Mouse (Mus musculus) right cerebral cortex, postnatal 25 days (tissue): ENCODE data around the gene Mcoln1.
A peak's percentile ranks its signal among the peaks of the same experiment; 100 is the strongest.

ENCODE experiments used
- DNase-seq: peaks from one replicate; pipeline ENCODE4 v3.0.0; 2022

Mcoln1 gene

GRCm38 (mm10) chr8:3499751-3500150 lies 506 bp upstream of the Mcoln1 start:
- DNase-seq, result no peak

GRCm38 (mm10) chr8:3502217-3502616 lies 2.0 kb downstream of the Mcoln1 start:
- DNase-seq, result peak; percentile 40

DNA sequence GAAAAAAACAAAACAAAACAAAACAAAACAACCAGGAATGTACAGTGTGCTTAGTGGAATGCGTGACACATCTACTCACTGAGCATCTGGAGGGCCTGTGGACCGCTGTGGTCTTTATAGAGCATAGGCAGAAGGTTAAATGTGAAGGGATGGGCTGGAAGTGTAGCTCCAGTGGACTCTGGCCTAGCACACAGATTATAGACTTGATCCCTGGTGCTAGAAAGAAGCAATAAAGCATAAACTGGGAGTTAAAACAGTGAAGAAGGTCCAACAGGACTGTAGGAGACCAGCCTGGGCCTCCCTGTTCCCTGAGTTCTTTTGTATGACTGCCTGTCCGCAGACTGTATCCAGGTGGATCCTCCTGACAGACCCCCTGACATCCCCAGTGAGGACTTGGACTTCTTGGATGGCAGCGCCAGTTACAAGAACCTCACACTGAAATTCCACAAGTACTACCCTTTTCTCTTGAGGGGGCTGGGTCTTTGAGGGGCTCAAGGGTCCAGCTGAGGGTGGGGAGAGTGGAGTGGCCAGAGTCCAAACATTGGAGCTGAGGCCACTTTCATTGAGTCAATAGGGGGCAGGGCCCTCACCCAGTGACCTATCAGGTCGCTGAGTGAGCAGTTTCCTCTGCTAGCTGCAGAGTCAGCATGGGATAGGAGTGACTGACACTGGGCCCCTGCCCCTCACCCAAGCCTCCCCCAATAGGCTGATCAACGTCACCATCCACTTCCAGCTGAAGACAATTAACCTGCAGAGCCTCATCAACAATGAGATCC lies 7.9 kb downstream of the Mcoln1 start:
- no peak for DNase-seq

GRCm38 (mm10) chr8:3514681-3515247 lies 14.5 kb downstream of the Mcoln1 start:
- no peak for DNase-seq

- DNase-seq, result peak; percentile 90
These were observed 15.0 kb downstream of the Mcoln1 start, which contains the start of gene Pnpla6 for GRCm38 (mm10) chr8:3515260-3515671. Pnpla6 (plus strand) TSS chr8:3515384.

DNA sequence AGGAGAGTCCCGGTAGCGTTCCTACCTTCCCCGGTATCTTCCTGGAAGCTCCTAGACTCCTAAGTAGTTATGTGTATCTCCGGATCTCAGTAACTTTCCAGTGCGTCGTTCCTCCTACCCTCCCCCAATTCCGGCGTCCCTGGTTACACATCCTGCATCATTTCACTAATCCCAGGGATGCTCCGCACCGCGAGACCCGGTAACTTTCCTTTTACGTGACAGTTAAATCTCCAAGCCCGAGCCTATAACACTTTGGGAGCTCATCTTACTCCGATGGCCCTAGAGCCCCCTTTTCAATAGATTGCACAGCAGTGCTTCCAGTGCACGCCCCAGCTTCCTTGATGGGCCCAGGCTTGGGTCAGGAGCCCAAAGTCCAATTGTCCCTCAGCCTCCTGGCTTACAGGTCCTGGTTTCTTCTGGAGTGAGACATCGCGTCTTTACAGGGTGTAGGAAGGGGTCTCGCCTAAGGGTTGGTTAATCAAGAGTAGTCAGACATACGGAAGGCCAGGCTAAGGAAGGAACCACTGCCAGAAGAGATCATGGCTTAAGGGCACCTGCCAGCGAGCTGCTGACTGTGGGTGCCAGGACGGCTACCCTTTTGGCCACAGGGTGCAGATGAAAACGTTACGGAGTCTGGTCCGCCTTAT lies 15.6 kb downstream of the Mcoln1 start:
- peak; percentile 63 for DNase-seq

- peak; percentile 95 for DNase-seq
These were observed 16.3 kb downstream of the Mcoln1 start for GRCm38 (mm10) chr8:3516450-3517116.

- no peak for DNase-seq
These were observed 16.8 kb downstream of the Mcoln1 start for GRCm38 (mm10) chr8:3517117-3517495.

DNA sequence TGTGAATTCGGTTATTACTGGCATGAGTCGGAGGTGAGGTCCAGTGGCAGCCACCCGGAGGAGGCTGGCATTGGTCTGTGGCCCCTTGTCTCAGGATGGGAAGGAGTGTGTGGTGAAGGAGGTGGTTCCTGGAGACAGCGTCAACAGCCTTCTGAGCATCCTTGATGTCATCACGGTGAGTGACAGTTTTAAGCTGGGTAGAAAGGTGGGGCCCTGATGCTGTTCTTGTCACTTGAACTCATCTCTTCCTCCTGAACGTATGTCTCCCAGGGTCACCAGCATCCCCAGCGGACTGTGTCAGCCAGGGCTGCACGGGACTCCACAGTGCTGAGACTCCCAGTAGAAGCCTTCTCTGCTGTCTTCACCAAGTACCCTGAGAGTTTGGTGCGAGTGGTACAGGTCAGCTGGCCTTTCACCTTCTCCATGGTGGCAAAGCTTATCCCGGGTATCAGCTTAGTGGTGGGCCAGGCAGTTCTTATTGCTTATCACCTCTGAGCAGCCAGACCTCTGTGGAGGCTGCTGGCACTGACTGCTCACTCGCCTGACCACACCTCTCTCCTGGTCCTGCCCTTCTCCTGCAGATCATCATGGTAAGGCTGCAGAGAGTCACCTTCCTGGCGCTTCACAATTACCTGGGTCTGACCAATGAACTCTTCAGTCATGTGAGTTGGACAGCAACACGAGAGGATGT lies 21.9 kb downstream of the Mcoln1 start:
- DNase-seq, result no peak

DNA sequence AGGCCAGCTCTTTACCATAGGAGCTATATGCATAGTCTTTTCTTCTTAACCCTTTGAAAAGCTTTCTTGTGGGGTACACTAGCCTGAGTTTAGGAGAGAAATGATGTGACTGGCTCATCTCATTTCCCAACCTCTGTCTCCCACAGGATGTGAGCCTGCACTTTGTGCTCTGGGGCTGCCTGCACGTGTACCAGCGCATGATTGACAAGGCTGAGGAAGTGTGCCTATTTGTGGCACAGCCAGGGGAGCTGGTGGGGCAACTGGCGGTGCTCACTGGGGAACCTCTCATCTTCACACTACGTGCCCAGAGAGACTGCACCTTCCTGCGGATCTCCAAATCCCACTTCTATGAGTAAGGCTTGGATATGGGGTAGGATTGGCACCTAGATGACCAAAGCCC lies 30.6 kb downstream of the Mcoln1 start:
- DNase-seq, result no peak

GRCm38 (mm10) chr8:3531936-3532335 lies 31.7 kb downstream of the Mcoln1 start:
- DNase-seq, result no peak

DNA sequence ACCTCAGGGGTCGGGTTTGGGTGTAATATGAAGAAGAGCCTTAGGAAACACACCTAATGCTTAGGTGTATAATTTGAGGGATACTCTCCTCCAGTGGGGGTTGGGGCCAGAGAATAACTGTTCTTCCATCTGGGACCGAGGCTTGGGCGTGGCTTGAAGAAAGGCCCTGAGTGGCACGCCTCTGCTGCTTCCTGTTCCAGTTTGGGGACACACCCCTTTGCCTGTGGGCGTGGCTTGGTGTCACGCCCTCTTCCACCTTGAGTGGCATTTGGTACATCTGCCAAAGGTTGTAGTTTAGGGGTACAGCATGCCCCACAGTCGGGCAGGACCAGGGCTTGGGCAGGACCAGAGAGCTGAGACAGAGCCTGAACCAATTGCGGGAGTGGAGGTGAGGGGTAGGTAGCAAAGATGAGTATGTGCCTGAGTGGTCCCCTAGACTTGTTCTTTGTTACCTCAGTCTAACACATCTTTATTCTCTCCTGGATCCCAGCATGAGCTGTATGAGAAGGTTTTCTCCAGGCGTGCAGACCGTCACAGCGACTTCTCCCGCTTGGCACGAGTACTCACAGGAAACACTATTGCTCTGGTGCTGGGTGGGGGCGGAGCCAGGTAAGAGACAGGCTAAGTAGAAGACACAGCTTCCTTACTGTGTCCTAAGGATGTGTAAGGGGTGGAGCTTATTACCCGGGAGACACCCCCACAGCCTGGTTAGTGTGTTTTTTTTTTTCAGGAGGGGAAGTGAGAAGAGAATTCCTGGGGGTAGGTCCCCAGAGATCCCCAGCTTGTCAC lies 36.0 kb downstream of the Mcoln1 start:
- DNase-seq, result no peak

DNA sequence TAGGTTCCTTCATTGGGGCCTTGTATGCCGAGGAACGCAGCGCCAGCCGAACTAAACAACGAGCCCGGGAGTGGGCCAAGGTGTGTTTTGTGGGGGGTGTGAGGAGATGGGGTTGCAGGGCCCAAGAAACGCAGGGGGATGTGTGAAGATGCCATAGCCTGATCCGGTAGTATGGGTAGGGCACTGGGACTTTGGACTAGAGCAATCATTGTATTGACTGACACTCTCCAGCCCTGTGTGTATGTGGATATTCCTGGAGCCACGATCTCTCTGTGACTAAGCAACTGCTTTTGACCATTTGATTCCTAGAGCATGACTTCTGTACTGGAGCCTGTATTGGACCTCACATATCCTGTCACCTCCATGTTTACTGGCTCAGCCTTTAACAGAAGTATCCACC lies 36.7 kb downstream of the Mcoln1 start:
- DNase-seq, result no peak

DNA sequence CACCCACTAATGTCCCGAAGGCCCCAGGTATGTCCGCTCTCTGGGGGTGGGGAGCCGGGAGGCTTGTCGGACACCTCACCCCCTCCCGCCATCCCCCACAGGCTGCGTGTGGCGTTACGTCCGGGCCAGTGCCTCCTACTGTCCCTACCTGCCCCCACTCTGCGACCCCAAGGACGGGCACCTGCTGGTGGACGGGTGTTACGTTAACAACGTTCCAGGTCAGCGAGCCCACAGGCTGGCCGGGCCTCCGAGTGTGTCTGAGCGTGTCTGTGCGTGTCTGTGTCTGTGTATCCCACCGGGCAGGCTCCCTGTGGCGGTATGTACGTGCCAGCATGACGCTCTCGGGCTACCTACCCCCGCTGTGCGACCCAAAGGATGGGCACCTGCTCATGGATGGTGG lies 37.4 kb downstream of the Mcoln1 start:
- DNase-seq, result no peak

DNA sequence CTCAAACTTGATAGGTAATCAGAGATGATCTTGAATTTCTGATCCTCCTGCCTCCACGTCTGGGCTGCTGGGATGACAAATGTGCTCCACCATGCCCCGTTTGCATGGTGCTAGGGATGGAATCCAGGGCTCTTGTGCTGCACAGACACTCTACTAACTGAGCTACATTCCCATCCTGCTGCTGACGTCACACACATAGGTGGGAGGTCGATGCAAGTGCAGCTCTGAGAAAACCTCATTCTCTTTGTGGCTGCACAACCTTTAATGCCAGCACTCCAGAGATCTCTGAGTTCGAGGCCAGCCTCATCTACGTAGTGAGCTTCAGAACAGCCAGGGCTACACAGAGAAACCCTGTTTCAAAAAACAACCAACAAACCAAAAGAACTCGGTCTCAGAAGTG lies 38.9 kb downstream of the Mcoln1 start:
- no peak for DNase-seq

DNA sequence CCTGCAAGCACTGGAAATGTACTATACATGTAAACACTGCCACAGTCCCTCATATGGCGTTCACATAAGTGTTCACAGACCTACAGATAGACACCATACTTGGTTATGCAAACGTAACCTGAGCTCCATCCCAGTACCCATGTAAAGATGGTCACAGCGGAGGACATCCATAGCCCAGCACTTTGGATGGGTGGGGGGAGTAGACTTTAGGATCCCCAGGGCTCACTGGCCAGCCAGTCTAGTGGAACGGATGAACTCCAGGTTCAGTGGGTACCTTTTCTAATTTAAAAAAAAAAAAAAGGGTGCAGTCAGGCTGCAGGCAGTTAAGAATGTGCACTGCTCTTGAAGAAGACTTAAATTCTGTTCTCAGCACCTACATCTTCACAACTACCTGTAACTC lies 39.8 kb downstream of the Mcoln1 start:
- DNase-seq, result no peak

- no peak for DNase-seq
These were observed 46.3 kb downstream of the Mcoln1 start for GRCm38 (mm10) chr8:3546511-3546910.

GRCm38 (mm10) chr8:3552240-3552639 lies 52.0 kb downstream of the Mcoln1 start:
- no peak for DNase-seq

DNA sequence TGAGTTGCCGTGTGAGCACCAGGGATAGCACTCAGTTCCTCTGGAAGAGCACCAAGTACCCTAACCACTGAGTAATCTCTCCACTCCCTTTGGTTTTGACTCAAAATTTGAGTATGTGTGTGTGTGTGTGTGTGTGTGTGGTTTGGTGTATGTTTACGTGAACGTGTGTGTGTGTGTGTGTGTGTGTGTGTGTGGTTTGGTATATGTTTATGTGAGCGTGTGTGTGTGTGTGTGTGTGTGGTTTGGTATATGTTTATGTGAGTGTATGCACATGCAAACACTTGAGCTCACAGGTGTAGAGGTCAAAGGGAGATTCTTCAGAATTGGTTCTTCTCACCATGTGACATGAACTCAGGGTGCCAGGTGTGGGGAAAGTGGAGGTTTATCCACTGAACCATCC lies 55.9 kb downstream of the Mcoln1 start:
- DNase-seq, result no peak
